Mouse (Mus musculus) adrenal gland, postnatal 36 days (tissue): Measurements from ENCODE around the gene Fam71b. TPM values are rescaled to one million over a fixed set of nuclear protein-coding genes. Genes with fewer than 3 reads are reported as not detected.

Source experiments
- DNase-seq, 2 experiments: peaks; one replicate each; pipeline ENCODE4 v3.0.0; 2021; ENCODE audit warnings: mixed read lengths in 1 of 2
- long read RNA-seq, 2 experiments: library from polyadenylated mRNA; stranded (forward); transcript quantifications; one replicate each; pipeline ENCODE4 v2.0.0; 2021; ENCODE audit warnings: borderline sequencing depth in 2 of 2
- total RNA-seq, 2 experiments: library from RNA; stranded (reverse); gene quantifications; 2 replicates each; pipeline ENCODE4 v1.2.3; 2021

Gene Fam71b
- total RNA-seq: not detected
- long read RNA-seq, experiment 1: 0 reads
- long read RNA-seq, experiment 2: 0 reads

DNA sequence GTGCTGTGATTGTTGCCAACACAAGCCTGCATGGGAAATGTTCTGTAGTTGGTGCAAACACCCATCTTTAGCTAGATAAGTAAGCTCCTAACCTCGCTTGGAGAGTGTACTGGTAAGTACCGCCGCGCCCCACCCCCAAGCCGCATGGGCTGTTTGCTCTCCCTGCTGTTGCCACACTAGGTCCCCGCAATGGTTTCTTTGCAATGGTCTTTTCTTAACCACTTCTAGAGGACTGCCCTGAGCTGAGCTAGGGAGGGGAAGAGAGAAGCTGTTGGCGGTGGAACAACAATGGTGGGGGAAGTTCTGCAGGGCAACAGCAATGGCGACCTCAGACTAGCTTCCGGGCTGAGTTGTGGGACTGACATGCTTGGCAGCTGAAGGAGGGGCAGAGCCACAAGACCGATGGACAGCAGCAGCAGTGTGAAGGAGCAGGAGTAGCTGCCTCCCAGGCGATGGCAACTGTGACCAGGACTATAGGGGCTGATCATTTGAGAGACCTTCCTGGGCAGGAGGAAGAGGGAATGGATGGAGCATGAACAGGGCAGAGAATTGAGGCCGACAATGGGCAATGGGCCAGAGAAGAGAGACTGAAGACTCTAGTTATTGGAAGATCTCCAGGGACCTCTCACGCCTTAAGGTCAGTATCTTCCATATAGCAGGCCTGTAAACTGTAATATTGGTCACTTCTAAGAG lies at the start of gene Fam71b:
Gene Fam71b, plus strand, starts transcription at position 393 of the 693 bp plus-strand sequence.
- no peak for DNase-seq

- no peak for DNase-seq
These were observed 48.6 kb upstream of the Fam71b start for GRCm38 (mm10) chr11:46347756-46348155.

DNA sequence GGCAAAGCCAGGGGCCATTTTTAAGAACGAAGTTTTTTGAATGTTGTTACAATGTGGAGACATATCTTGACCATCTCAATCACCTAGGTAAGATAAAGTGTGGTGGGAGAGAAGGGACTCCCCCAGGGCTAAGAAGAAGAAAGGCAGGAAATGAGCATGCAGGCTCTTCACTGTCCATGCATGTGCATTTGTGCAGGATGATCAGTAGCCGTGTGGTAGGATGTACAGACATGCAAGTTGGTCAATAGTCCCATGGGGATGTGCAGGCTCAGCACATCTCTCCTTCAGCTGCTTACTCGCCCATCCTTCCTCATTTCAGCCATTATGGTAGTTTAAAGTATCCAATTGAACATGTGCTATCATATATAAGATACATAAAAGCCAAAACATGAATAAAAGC lies 47.9 kb upstream of the Fam71b start:
- no peak for DNase-seq

- DNase-seq: no peak
These were observed 46.5 kb upstream of the Fam71b start for GRCm38 (mm10) chr11:46349681-46350410.

DNA sequence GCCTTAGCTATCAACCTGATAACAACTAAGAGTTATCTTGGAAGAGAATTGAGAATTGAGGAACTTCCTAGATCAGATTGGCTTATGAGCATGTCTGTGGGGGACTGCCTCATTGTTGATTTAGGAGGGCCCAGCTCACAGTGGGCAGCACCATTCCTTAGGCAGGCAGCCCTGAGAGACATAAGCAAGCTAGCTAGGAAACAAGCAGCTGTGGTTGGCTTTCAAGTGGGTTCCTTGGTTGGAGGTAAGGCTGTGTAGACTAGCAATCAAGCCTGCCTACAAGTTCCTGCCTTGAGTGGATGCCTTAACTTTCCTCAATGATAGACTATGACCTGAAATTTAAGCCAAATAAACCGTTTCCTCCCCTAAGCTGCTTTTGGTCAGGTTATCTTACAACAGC lies 38.0 kb upstream of the Fam71b start:
- DNase-seq: no peak

- DNase-seq: no peak
These were observed 35.2 kb upstream of the Fam71b start for GRCm38 (mm10) chr11:46360991-46361665.

DNA sequence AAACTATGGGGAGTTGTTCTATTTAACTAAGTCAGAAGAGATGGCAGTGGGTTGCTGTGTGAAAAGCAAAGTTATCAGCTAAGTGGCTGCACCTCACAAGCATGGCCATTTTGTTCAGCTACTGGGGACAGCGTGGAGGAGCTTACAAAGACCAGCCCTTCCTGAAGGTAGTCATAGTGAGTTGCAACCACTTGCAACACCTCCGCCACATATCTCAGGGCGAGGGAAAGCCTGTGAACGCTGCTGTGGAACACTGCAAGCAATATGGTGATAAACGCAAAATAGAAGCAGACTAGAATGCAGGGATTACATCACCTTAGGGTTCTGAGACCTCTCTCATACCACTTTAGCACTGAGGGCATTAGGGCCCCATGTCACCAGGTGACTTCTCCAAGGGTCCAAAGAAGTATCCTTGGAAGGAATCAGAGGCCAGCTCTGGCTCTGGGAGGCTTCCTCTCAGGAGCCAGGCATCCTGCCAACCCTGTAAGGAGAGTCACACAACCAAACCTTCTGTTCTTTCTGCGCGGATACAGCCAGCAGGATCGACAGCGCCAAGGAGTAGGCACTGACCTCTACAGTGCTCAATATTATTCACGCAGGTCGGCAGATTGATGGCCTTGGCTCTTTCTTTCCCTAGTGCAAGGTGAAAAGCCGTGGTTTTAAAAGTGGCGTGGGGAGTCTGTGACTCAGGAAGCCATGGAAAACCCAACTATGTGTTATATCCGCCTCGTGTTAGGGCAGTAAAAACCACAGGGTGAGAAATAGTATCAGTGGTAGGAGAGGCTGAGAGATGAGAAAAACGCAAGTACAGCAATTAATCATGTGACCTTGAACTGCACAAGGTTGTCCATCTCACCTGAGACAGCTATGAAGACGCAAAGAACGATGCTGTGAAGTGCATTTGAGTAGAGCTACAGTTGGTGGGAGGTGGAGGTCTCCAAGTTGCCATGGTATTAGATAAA lies 34.0 kb upstream of the Fam71b start:
- DNase-seq: peak in 1 of 2 experiments; percentile 3

GRCm38 (mm10) chr11:46363864-46364263 lies 32.5 kb upstream of the Fam71b start:
- no peak for DNase-seq

DNA sequence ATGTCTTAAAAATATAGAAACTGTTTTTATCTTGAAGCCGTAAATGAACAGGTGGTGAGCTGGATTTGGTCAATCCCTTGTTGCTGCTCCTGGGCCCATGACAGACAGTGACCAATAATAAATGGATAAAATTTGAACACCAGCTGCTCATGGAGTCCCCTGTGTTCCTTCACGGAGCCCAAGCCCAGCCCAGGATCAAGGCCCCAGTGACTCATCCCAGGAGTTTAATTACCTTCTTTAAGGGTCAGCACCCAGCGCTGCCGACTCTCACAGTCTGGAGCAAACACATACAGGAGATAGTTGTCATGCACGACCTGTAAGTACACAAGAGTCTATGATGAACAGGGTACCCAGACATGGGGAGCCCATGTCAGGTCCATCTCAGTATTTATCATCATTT lies 30.6 kb upstream of the Fam71b start:
- DNase-seq: no peak

DNA sequence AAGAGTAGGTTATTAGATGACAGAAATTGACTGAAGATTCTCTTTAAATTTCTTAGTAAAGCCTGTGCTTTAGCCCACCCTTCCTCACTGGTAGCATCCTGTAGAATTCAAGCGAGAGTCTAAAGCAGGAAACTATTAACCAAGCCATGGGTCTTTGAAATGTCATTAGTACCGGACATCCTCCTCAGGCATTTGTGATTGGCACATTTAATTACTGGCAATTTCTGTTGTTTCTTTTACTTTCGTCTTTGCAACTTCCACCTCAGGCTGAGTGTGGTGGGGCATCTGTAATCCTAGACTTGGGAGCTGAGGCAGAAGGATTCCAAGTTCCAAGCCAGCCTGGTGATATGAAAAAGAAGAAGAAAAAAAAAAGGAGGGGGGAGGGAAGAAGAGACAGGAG lies 30.0 kb upstream of the Fam71b start:
- DNase-seq: no peak

DNA sequence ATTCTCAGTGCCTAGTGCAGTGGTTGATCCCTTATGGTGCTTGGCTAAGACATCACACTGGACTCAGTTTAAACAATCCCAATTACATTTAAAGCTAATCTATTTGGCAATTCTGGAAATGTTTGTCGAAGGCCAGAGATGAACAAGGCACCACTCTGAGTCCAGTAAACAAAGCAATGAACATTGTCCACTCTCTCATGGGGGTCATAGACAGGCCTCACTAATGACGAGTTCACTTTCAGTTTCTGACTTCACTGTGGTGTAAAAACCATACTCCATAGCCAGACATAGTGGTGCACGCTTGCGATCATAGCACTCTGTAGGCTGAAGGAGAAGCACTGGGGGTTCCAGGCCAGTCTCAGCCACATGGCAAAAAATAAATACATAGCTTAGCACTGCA lies 25.9 kb upstream of the Fam71b start:
- no peak for DNase-seq

DNA sequence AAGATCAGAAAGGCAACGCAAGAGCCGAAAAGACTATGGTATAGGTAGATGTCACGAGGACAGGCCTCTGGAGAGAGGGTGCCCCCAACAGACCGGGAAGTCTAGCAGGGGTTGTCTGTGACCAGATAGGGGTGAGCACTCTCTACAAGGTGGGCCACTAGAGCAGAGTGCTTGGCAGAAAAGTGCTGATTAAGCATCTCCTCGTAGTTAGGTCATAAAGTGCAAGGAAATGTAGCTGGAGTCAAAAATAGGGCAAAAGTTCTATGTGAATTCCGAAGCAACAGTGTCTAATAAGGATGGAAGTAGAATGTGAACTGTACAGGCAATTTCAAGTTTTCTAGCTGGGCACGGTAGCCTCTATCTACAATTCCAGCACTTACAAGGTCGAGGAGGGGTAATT lies 25.1 kb upstream of the Fam71b start:
- no peak for DNase-seq

DNA sequence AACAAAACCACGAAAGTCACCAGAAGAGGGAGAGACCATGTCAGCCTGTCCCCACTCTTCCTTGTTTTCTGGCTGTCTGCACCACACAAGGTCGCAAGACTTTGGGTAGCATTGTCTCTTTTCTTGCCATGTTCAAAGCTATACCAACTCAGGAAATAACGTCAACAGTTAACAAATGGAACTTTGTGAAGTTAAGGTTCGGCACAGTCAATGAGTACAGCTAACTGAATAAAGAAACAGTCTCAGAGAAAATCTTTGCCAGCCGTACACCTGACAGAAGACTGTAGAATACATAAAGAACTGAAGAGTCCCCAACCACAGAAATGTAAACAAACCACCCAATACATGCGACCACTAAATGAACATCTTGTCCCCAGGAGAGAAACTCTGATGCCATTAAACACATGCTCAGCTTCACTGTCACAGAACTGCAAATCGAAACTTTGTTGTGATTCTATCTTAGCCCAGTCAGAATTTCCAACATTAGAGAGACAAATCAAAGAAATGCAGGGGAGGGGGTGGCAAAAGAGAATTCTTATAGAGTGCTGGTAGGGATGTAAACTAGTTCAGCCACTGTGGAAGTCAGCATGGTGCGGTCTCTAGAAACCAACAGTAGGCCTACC lies 23.9 kb upstream of the Fam71b start:
- no peak for DNase-seq

GRCm38 (mm10) chr11:46373071-46374030 lies 23.0 kb upstream of the Fam71b start:
- DNase-seq: no peak

GRCm38 (mm10) chr11:46375015-46375414 lies 21.3 kb upstream of the Fam71b start:
- DNase-seq: no peak

DNA sequence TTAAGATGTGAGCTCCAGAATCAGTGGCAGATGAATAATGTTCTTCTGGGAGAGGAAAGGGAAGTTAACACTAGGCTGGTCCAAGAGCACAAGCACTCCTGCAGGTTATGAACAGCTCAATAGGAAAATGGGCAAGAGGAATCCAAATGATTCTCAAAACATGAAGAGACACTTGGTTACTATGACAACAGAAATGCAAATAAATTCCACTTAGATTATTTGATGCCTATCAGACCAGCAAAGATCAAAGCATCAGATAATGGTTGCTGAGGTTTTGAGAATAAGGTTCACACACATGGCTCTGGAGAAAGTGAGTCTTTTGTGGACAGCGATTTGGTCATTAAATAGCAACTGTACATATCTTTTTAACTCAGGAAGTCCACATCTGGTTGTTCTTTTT lies 19.0 kb upstream of the Fam71b start:
- DNase-seq: no peak

- DNase-seq: no peak
These were observed 18.3 kb upstream of the Fam71b start for GRCm38 (mm10) chr11:46377819-46378782.

GRCm38 (mm10) chr11:46380097-46380675 lies 16.2 kb upstream of the Fam71b start:
- DNase-seq: no peak

GRCm38 (mm10) chr11:46382466-46382865 lies 13.9 kb upstream of the Fam71b start:
- DNase-seq: no peak
